Mouse (Mus musculus) MEL (cell line): ENCODE results near the gene Abcb11. TPM values are rescaled to one million over a fixed set of nuclear protein-coding genes. Genes with fewer than 3 reads are reported as not detected.

ENCODE experiments used
- DNase-seq: peaks from one replicate; pipeline ENCODE4 v3.0.0; 2011; ENCODE audit warnings: low read depth, low spot score
- H3K27ac ChIP-seq: 2 replicates; pipeline ENCODE4 v1.5.1; 2012; ENCODE audit warnings: low read depth, mild to moderate bottlenecking, control low read depth, low read length, moderate library complexity; ENCODE audit not compliant: control insufficient read depth
- H3K27me3 ChIP-seq, 2 experiments: fragments of 150-350 bp in 1 of 2; sonication (generic) in 1 of 2; 2 replicates each; pipeline ENCODE4 v1.6.1; 2012; ENCODE audit warnings: low read length in 2 of 2, mild to moderate bottlenecking in 2 of 2, improper control_type of control experiment in 1 of 2, moderate library complexity in 1 of 2; ENCODE audit not compliant: insufficient read depth in 2 of 2, control insufficient read depth in 1 of 2
- H3K36me3 ChIP-seq, 2 experiments: 2 replicates each; pipeline ENCODE4 v1.6.1; 2012 to 2014; ENCODE audit warnings: low read length in 2 of 2, improper control_type of control experiment in 1 of 2, inconsistent platforms in 1 of 2, mild to moderate bottlenecking in 1 of 2; ENCODE audit not compliant: insufficient read depth in 2 of 2, control insufficient read depth in 1 of 2
- H3K4me1 ChIP-seq, 2 experiments: fragments of 150-350 bp in 1 of 2; sonication (generic) in 1 of 2; 2 replicates each; pipeline ENCODE4 v1.6.1; 2012; ENCODE audit warnings: low read length in 2 of 2, improper control_type of control experiment in 1 of 2, mild to moderate bottlenecking in 1 of 2; ENCODE audit not compliant: insufficient read depth in 2 of 2, control insufficient read depth in 1 of 2
- H3K4me3 ChIP-seq, 2 experiments: fragments of 150-350 bp in 1 of 2; sonication (generic) in 1 of 2; 2 replicates each; pipeline ENCODE4 v1.5.1; 2012; ENCODE audit warnings: low read depth in 2 of 2, low read length in 2 of 2, mild to moderate bottlenecking in 2 of 2, moderate library complexity in 2 of 2, control low read depth in 1 of 2, improper control_type of control experiment in 1 of 2; ENCODE audit not compliant: control insufficient read depth in 1 of 2, insufficient read depth in 1 of 2
- H3K79me2 ChIP-seq: 2 replicates; pipeline ENCODE4 v1.6.1; 2012; ENCODE audit warnings: mild to moderate bottlenecking, low read length, moderate library complexity; ENCODE audit not compliant: control insufficient read depth, poor library complexity, insufficient read depth
- H3K9ac ChIP-seq: 2 replicates; pipeline ENCODE4 v1.6.1; 2012; ENCODE audit warnings: low read depth, mild to moderate bottlenecking, control low read depth, low read length, moderate library complexity; ENCODE audit not compliant: control insufficient read depth, poor library complexity, severe bottlenecking
- H3K9me3 ChIP-seq: fragments of 150-350 bp; sonication (generic); replicated peaks from 2 replicates; pipeline ENCODE4 v1.6.1; 2012; ENCODE audit warnings: mild to moderate bottlenecking, low read length, improper control_type of control experiment, moderate library complexity; ENCODE audit not compliant: insufficient read depth
- CHD2 ChIP-seq: IDR thresholded peaks from 2 replicates; pipeline ENCODE4 v1.6.1; 2011; ENCODE audit warnings: low read length, improper control_type of control experiment
- E2F4 ChIP-seq: IDR thresholded peaks from 2 replicates; pipeline ENCODE4 v1.6.1; 2011; ENCODE audit warnings: low read depth, low read length, improper control_type of control experiment, borderline replicate concordance
- ELF1 ChIP-seq: IDR thresholded peaks from 2 replicates; pipeline ENCODE4 v1.6.1; 2014; ENCODE audit warnings: low read depth, mild to moderate bottlenecking, inconsistent platforms, low read length, improper control_type of control experiment, moderate library complexity
- MAZ ChIP-seq: IDR thresholded peaks from 2 replicates; pipeline ENCODE4 v1.6.1; 2012; ENCODE audit warnings: low read depth, mild to moderate bottlenecking, inconsistent platforms, low read length, improper control_type of control experiment
- MEF2A ChIP-seq: IDR thresholded peaks from 2 replicates; pipeline ENCODE4 v1.6.1; 2014; ENCODE audit warnings: low read depth, mild to moderate bottlenecking, inconsistent platforms, low read length, improper control_type of control experiment; ENCODE audit not compliant: poor library complexity, insufficient replicate concordance, severe bottlenecking; ENCODE audit errors: extremely low read depth
- NELFE ChIP-seq: IDR thresholded peaks from 2 replicates; pipeline ENCODE4 v1.6.1; 2011; ENCODE audit warnings: low read depth, low read length, improper control_type of control experiment
- NRF1 ChIP-seq: IDR thresholded peaks from 2 replicates; pipeline ENCODE4 v1.6.1; 2014; ENCODE audit warnings: low read depth, mild to moderate bottlenecking, inconsistent platforms, low read length, improper control_type of control experiment, moderate library complexity; ENCODE audit not compliant: poor library complexity, insufficient read depth, severe bottlenecking
- POLR2A ChIP-seq, 2 experiments: IDR thresholded peaks; 2 replicates each; pipeline ENCODE4 v1.6.1; 2011 to 2012; ENCODE audit warnings: low read length in 2 of 2, mild to moderate bottlenecking in 2 of 2, control low read depth in 1 of 2, improper control_type of control experiment in 1 of 2, low read depth in 1 of 2, moderate library complexity in 1 of 2; ENCODE audit not compliant: control insufficient read depth in 1 of 2, insufficient read depth in 1 of 2, poor library complexity in 1 of 2
- UBTF ChIP-seq: IDR thresholded peaks from 2 replicates; pipeline ENCODE4 v1.6.1; 2012; ENCODE audit warnings: low read depth, mild to moderate bottlenecking, inconsistent platforms, low read length, improper control_type of control experiment, moderate library complexity, borderline replicate concordance; ENCODE audit not compliant: insufficient read depth
- USF2 ChIP-seq, 2 experiments: IDR thresholded peaks; 2 replicates each; pipeline ENCODE4 v1.6.1; 2011 to 2012; ENCODE audit warnings: improper control_type of control experiment in 2 of 2, low read length in 2 of 2, borderline replicate concordance in 1 of 2, inconsistent platforms in 1 of 2, low read depth in 1 of 2, mild to moderate bottlenecking in 1 of 2; ENCODE audit not compliant: insufficient read depth in 1 of 2
- ZMIZ1 ChIP-seq: IDR thresholded peaks from 2 replicates; pipeline ENCODE4 v1.6.1; 2012; ENCODE audit warnings: low read depth, mild to moderate bottlenecking, inconsistent platforms, low read length, improper control_type of control experiment, moderate library complexity
- ZNF384 ChIP-seq: IDR thresholded peaks from 2 replicates; pipeline ENCODE4 v1.6.1; 2012; ENCODE audit warnings: low read depth, mild to moderate bottlenecking, inconsistent platforms, low read length, improper control_type of control experiment
- polyA plus RNA-seq, 2 experiments: library from polyadenylated mRNA; stranded (reverse) in 1 of 2; unstranded in 1 of 2; fragments of >175 nt in 1 of 2; fragments of >200 nt in 1 of 2; gene quantifications; 2 replicates each; pipeline versions ENCODE4 v1.2.1 to v1.2.4; 2012; ENCODE audit warnings: low replicate concordance in 2 of 2, low read depth in 1 of 2; ENCODE audit not compliant: insufficient read length in 2 of 2, insufficient read depth in 1 of 2, missing spikeins in 1 of 2
- total RNA-seq: library from RNA; depleted of rRNA; stranded (reverse); fragments of 300-350 nt; gene quantifications from 2 replicates; pipeline ENCODE4 v1.2.3, GENCODE M21; 2012

Abcb11 gene
- total and polyA plus RNA-seq, 3 experiments, result not detected

DNA sequence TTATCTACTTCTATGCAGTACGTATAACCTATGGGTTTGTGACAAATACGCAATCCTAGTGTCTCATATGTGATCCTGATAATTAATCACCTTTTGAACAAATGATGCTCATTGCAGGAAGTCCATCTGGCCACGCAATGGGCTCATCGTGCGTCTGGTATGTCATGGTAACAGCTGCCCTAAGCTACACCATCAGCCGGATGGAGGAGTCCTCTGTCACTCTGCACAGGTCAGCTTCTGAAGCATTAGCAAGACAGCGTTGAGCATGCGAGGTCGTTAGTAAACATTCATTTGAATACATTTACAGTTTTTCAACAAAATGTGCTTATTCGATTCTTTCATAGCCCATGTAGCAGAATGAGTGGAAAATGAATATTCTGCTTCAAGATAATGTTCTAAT lies 119.6 kb downstream of the Abcb11 start:
- Histone ChIP-seq H3K79me2 (no peaks in the 10 kb centered on the region), H3K36me3 (no peaks in the 10 kb centered on the region), H3K9me3 (no peaks in the 10 kb centered on the region), H3K27ac (no peak overlapping the region), H3K4me3 (no peak overlapping the region), H3K27me3 (no peaks in the 10 kb centered on the region), H3K9ac (no peak overlapping the region), H3K4me1 (no peaks in the 10 kb centered on the region)
- DNase-seq, result no peak
- no peak for TF ChIP-seq ELF1
- TF ChIP-seq NELFE, result no peak
- TF ChIP-seq ZNF384, result no peak
- no peak for TF ChIP-seq POLR2A (IDR thresholded peaks at IDR 0.05; ENCODE audit: control insufficient read depth in 1 of 2, insufficient read depth in 1 of 2, low read depth in 1 of 2, low read length in 2 of 2, poor library complexity in 1 of 2)
- no peak for TF ChIP-seq E2F4
- no peak for TF ChIP-seq CHD2
- no peak for TF ChIP-seq NRF1

DNA sequence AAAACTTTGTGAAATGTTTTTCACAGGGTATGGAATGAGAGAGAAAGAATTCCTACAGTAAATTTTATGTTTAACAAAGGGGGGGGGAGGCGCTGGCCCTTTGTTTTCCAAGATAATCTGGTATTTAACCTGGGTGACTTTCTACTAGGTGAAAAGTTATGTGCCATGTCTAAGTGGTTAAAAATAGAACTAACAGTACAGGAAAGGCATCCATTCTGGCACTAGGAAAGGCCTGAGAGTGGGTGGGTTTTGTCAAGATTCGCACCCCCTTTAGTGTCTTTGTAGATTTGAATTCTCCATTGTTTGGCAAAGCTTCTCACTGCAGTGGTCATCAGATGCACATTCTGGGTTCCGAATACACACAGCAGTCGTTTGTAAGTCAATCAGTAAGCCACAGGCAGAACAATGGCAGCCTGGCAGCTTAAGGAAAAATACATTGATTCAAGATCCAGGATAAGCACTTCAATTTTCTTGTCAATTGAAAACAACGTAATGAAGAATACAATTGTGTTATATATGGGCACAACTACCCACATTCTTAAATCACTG lies 120.5 kb downstream of the Abcb11 start:
- no peak overlapping the region for H3K4me3 ChIP-seq
- H3K9me3 ChIP-seq, result no peaks in the 10 kb centered on the region
- H3K27ac ChIP-seq, result no peak overlapping the region
- no peak for DNase-seq
- H3K79me2 ChIP-seq, result no peaks in the 10 kb centered on the region
- no peaks in the 10 kb centered on the region for H3K4me1 ChIP-seq
- no peaks in the 10 kb centered on the region for H3K36me3 ChIP-seq
- no peak for TF ChIP-seq UBTF
- TF ChIP-seq MEF2A, result no peak
- TF ChIP-seq ZMIZ1, result no peak
- no peak for TF ChIP-seq E2F4
- TF ChIP-seq NELFE, result no peak
- H3K9ac ChIP-seq, result no peak overlapping the region
- H3K27me3 ChIP-seq, result no peaks in the 10 kb centered on the region

DNA sequence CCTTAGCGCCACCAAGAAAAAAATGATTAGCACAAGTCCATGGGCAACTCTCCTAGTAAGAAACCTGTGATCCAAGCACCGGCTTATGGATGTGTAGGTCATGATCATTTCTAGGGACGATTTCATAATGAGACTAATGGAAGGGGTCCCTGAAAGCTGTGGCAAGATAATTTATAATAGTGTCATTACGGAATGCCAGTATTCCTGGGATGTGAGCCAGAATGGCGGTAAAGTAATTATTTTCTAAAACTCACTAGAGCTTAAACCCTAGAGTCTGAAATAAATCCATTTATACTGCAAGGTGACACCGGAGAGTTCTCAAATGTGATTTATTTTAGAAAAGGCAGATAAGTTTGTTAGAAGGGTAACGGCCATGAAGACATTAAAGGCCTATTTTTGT lies 127.2 kb downstream of the Abcb11 start:
- TF ChIP-seq USF2 (IDR thresholded peaks at IDR 0.05; ENCODE audit: borderline replicate concordance in 1 of 2, insufficient read depth in 1 of 2, low read depth in 1 of 2, low read length in 2 of 2) (no peak), NRF1 (no peak), MAZ (no peak)
- H3K27me3 ChIP-seq, result no peaks in the 10 kb centered on the region; a peak in 1 of 4 replicates
- H3K9me3 ChIP-seq, result no peaks in the 10 kb centered on the region
- H3K79me2 ChIP-seq, result no peaks in the 10 kb centered on the region
- no peak overlapping the region for H3K9ac ChIP-seq
- no peak overlapping the region for H3K27ac ChIP-seq
- no peak for DNase-seq
- H3K4me1 ChIP-seq, result no peaks in the 10 kb centered on the region
- H3K36me3 ChIP-seq, result no peaks in the 10 kb centered on the region
- H3K4me3 ChIP-seq, result no peak overlapping the region
